Mouse (Mus musculus) lung, postnatal 10 days (tissue): ENCODE data around the gene Itga2b.
A peak's percentile ranks its signal among the peaks of the same experiment; 100 is the strongest.

Source experiments
- DNase-seq: peaks from one replicate; pipeline ENCODE4 v3.0.0; 2021

The Itga2b gene

GRCm38 (mm10) chr11:102455740-102456396, 14.1 kb downstream of the Itga2b start:
- peak; percentile 90 for DNase-seq

GRCm38 (mm10) chr11:102453131-102453530, 16.8 kb downstream of the Itga2b start:
- DNase-seq = no peak

- no peak for DNase-seq
Observed at GRCm38 (mm10) chr11:102449043-102450008, 20.6 kb downstream of the Itga2b start.

- no peak for DNase-seq
Observed at GRCm38 (mm10) chr11:102448327-102448726, 21.6 kb downstream of the Itga2b start.

- peak; percentile 88 for DNase-seq
Observed at GRCm38 (mm10) chr11:102447497-102447896, 22.4 kb downstream of the Itga2b start, which contains the start of gene Fam171a2. Gene Fam171a2 (minus strand): TSS chr11:102447682.

- DNase-seq = peak; percentile 50
Observed at GRCm38 (mm10) chr11:102446581-102447461, 23.1 kb downstream of the Itga2b start.

GRCm38 (mm10) chr11:102445891-102446361, 24.0 kb downstream of the Itga2b start:
- DNase-seq = peak; percentile 74

- peak; percentile 81 for DNase-seq
Observed at GRCm38 (mm10) chr11:102445264-102445890, 24.5 kb downstream of the Itga2b start.

GRCm38 (mm10) chr11:102444781-102445180, 25.1 kb downstream of the Itga2b start:
- no peak for DNase-seq

GRCm38 (mm10) chr11:102444321-102444720, 25.6 kb downstream of the Itga2b start:
- no peak for DNase-seq

- DNase-seq = no peak
Observed at GRCm38 (mm10) chr11:102443740-102444139, 26.2 kb downstream of the Itga2b start.

- DNase-seq = no peak
Observed at GRCm38 (mm10) chr11:102442089-102442488, 27.8 kb downstream of the Itga2b start.

- no peak for DNase-seq
Observed at GRCm38 (mm10) chr11:102441434-102441833, 28.5 kb downstream of the Itga2b start.

GRCm38 (mm10) chr11:102440255-102440654, 29.7 kb downstream of the Itga2b start:
- DNase-seq = no peak

GRCm38 (mm10) chr11:102439093-102440082, 30.5 kb downstream of the Itga2b start:
- DNase-seq = no peak

- peak; percentile 92 for DNase-seq
Observed at GRCm38 (mm10) chr11:102438212-102439092, 31.5 kb downstream of the Itga2b start.

- DNase-seq = peak; percentile 81
Observed at GRCm38 (mm10) chr11:102437120-102438061, 32.5 kb downstream of the Itga2b start.

GRCm38 (mm10) chr11:102436471-102436790, 33.5 kb downstream of the Itga2b start:
- no peak for DNase-seq
